ENCODE assay signal across 9 mouse cellular contexts in the genomic region with DNA sequence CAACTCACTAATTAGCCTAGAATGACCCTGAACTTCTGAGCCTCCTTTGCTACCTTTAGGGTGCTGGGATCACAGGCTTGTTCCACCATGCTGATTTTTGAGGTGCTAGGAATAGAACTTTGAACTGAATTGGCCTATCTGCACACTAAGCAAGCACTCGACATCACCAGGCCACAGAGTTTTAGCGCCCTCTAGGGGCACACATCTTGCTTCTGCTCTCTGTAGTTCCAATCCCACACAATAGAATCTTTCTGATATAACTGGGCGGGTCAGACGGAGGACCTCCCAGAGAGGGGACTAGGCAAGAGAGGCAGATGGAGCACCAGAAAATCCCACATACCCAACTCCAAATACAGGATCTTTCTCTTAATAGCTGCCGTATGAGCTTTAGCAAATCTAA. TPM values are rescaled to one million over a fixed set of nuclear protein-coding genes. Genes with fewer than 3 reads are reported as not detected.
A peak's percentile ranks its signal among the peaks of the same experiment; 100 is the strongest.
DNase-seq lines count a peak whose midpoint lies in the region; ATAC-seq and TF ChIP-seq lines count a peak whose summit lies in the region.
"Had no signal": no experiment of that assay in that cellular context is flagged by ENCODE, and none has a peak within 500 bp of the region (broad histone marks: within the 10 kb centered on the region; RNA-seq: fewer than 3 reads in every experiment).

No protein-coding gene starts in this region.

- H3K9ac ChIP-seq in MEL (ENCODE audit: control insufficient read depth, low read depth, low read length, poor library complexity, severe bottlenecking): no peak overlapping the region
- H3K9ac ChIP-seq in embryonic facial prominence, embryonic 11.5 days (replicated peaks; ENCODE audit: low read length): no peak overlapping the region
- H3K9ac ChIP-seq: limb, embryonic 15.5 days had no signal

- no peaks in the 10 kb centered on the region for H3K27me3 ChIP-seq in MEL (ENCODE audit: control insufficient read depth in 1 of 2, insufficient read depth in 2 of 2, low read length in 2 of 2)
- H3K27me3 ChIP-seq in embryonic facial prominence, embryonic 11.5 days (ENCODE audit: control insufficient read depth, insufficient read depth, low read length): no peaks in the 10 kb centered on the region
- H3K27me3 ChIP-seq: limb, embryonic 15.5 days had no signal

- no peaks in the 10 kb centered on the region for H3K79me2 ChIP-seq in MEL (ENCODE audit: control insufficient read depth, insufficient read depth, low read length, poor library complexity)

- no peaks in the 10 kb centered on the region for H3K9me3 ChIP-seq in MEL (replicated peaks; ENCODE audit: insufficient read depth, low read length)
- no peaks in the 10 kb centered on the region for H3K9me3 ChIP-seq in embryonic facial prominence, embryonic 11.5 days (replicated peaks; ENCODE audit: control insufficient read depth, low read length)
- H3K9me3 ChIP-seq: limb, embryonic 15.5 days had no signal

- no peak for ATAC-seq in embryonic facial prominence, embryonic 11.5 days (replicated peaks; ENCODE audit: insufficient number of reproducible peaks, low FRiP score, low TSS enrichment, low read depth)
- no peak for ATAC-seq in activated CD4-positive, CD25-positive, alpha-beta regulatory T cell, adult 4 months

- peak; percentile 78 to 91 (median 89) for TF ChIP-seq CTCF in MEL (IDR thresholded peaks at IDR 0.05 in 2 of 3, conservative IDR thresholded peaks at IDR 0.05 in 1 of 3; ENCODE audit: control insufficient read depth in 1 of 3, insufficient read depth in 1 of 3, low read depth in 2 of 3, low read length in 3 of 3, poor library complexity in 1 of 3, severe bottlenecking in 1 of 3)
- TF ChIP-seq CTCF in layer of hippocampus, adult 2 months (conservative IDR thresholded peaks at IDR 0.05): peak; percentile 96

- no peak for TF ChIP-seq POLR2A in MEL (IDR thresholded peaks at IDR 0.05; ENCODE audit: control insufficient read depth in 1 of 2, insufficient read depth in 1 of 2, low read depth in 1 of 2, low read length in 2 of 2, poor library complexity in 1 of 2)

- DNase-seq in MEL (ENCODE audit: low read depth, low spot score): peak; percentile 87
- peak; percentile 72 for DNase-seq in adrenal gland, postnatal 25 days
- DNase-seq in embryonic facial prominence, embryonic 11.5 days (ENCODE audit: low spot score): peak; percentile 86
- peak; percentile 74 to 83 for DNase-seq in heart, postnatal 14 days
- DNase-seq in layer of hippocampus, adult 2 months (ENCODE audit: low spot score in 2 of 2): peak; percentile 80
- peak; percentile 72 to 79 for DNase-seq in lung, adult 18-20 months
- DNase-seq in retina, postnatal 1 day: peak; percentile 88

- WGBS in embryonic facial prominence, embryonic 11.5 days: 35% methylated on average over 5 of the region's 5 CpGs

- H3K4me1 ChIP-seq in MEL (ENCODE audit: control insufficient read depth in 1 of 2, insufficient read depth in 2 of 2, low read length in 2 of 2): no peaks in the 10 kb centered on the region
- no peaks in the 10 kb centered on the region for H3K4me1 ChIP-seq in embryonic facial prominence, embryonic 11.5 days (ENCODE audit: control insufficient read depth, insufficient read depth, low read length)

- H3K36me3 ChIP-seq in MEL (ENCODE audit: control insufficient read depth in 1 of 2, insufficient read depth in 2 of 2, low read length in 2 of 2): no peaks in the 10 kb centered on the region
- no peaks in the 10 kb centered on the region for H3K36me3 ChIP-seq in embryonic facial prominence, embryonic 11.5 days (replicated peaks; ENCODE audit: control insufficient read depth, insufficient read depth, low read depth, low read length)

- no peak overlapping the region for H3K4me2 ChIP-seq in embryonic facial prominence, embryonic 11.5 days (ENCODE audit: low read depth, low read length)
- H3K4me2 ChIP-seq: limb, embryonic 15.5 days had no signal

- no peak for TF ChIP-seq EP300 in MEL (IDR thresholded peaks at IDR 0.05; ENCODE audit: low read depth in 1 of 2, low read length in 2 of 2)

- peak; percentile 88 for TF ChIP-seq RAD21 in MEL (IDR thresholded peaks at IDR 0.05; ENCODE audit: low read depth, low read length)

- no peak overlapping the region for H3K4me3 ChIP-seq in MEL (ENCODE audit: control insufficient read depth in 1 of 2, insufficient read depth in 1 of 2, low read depth in 2 of 2, low read length in 2 of 2)
- no peak overlapping the region for H3K4me3 ChIP-seq in embryonic facial prominence, embryonic 11.5 days (ENCODE audit: low read depth, low read length)
- H3K4me3 ChIP-seq in layer of hippocampus, adult 2 months: no peak overlapping the region
- H3K4me3 ChIP-seq: limb, embryonic 15.5 days had no signal

- no peak overlapping the region for H3K27ac ChIP-seq in MEL (ENCODE audit: control insufficient read depth, low read depth, low read length)
- no peak overlapping the region for H3K27ac ChIP-seq in embryonic facial prominence, embryonic 11.5 days (replicated peaks; ENCODE audit: low read depth, low read length)
- H3K27ac ChIP-seq in layer of hippocampus, adult 2 months: no peak overlapping the region
- H3K27ac ChIP-seq: limb, embryonic 15.5 days had no signal

- intact Hi-C loops in heart, postnatal 14 days (cut with DNase I): loop anchor here (1.0 to 10.0 kb wide), 3 partner anchors 48 to 274 kb away; no protein-coding TSS in a partner anchor

TF ChIP-seq in MEL, 35 proteins besides CTCF, POLR2A, EP300 and RAD21:
- TF ChIP-seq MAZ (IDR thresholded peaks at IDR 0.05; ENCODE audit: low read depth, low read length): no peak
- TF ChIP-seq ETS1 (IDR thresholded peaks at IDR 0.05; ENCODE audit: low read depth, low read length): no peak
- TF ChIP-seq SMC3 (IDR thresholded peaks at IDR 0.05; ENCODE audit: low read depth, low read length): peak; percentile 79
- no peak for TF ChIP-seq POLR2AphosphoS5 (IDR thresholded peaks at IDR 0.05; ENCODE audit: borderline replicate concordance, low read depth, low read length)
- no peak for TF ChIP-seq SIN3A (IDR thresholded peaks at IDR 0.05; ENCODE audit: low read length)
- TF ChIP-seq USF2 (IDR thresholded peaks at IDR 0.05; ENCODE audit: borderline replicate concordance in 1 of 2, insufficient read depth in 1 of 2, low read depth in 1 of 2, low read length in 2 of 2): no peak
- TF ChIP-seq UBTF (IDR thresholded peaks at IDR 0.05; ENCODE audit: borderline replicate concordance, insufficient read depth, low read depth, low read length): no peak
- no peak for TF ChIP-seq CHD2 (IDR thresholded peaks at IDR 0.05; ENCODE audit: low read length)
- TF ChIP-seq ELF1 (IDR thresholded peaks at IDR 0.05; ENCODE audit: low read depth, low read length): no peak
- TF ChIP-seq ZC3H11A (IDR thresholded peaks at IDR 0.05; ENCODE audit: low read depth, low read length): peak; percentile 50
- TF ChIP-seq MAX (IDR thresholded peaks at IDR 0.05; ENCODE audit: low read length): no peak

RNA-seq across cellular contexts. Expression of a gene that starts 24.3 kb away (rescaled TPM):
- total RNA-seq in MEL (2012; rRNA removed): 3.2 and 3.8 TPM in 2 replicates
- 10 to 100 TPM in 1 of 2 experiments, not detected in 1; 19.8 TPM for polyA plus RNA-seq in MEL (2012; ENCODE audit: insufficient read depth in 1 of 2, insufficient read length in 2 of 2, low read depth in 1 of 2, low replicate concordance in 2 of 2, missing spikeins in 1 of 2)
- 23.9 and 27.4 TPM in 2 replicates for total RNA-seq in adrenal gland, postnatal 25 days (2021)
- polyA plus RNA-seq in embryonic facial prominence, embryonic 11.5 days (2014; fragmentation: Nextera tagmentation; extraction: Ambion mirVana): 158 and 169 TPM in 2 replicates
- 10 to 100 TPM; 33.3 to 34.1 TPM for total RNA-seq in heart, postnatal 14 days (2021)
- 10 to 100 TPM; 30.6 to 38.5 TPM for total RNA-seq in layer of hippocampus, adult 2 months (2021)
- 1 to 10 TPM in 1 of 2 experiments, not detected in 1; 1.4 TPM for polyA plus RNA-seq in activated CD4-positive, CD25-positive, alpha-beta regulatory T cell, adult 4 months (2017; shearing (Covaris generic))

RNA-seq across cellular contexts. Expression of a gene that starts 51.0 kb away (rescaled TPM):
- 19.0 and 23.2 TPM in 2 replicates for total RNA-seq in MEL (2012; rRNA removed)
- 10 to 100 TPM in 1 of 2 experiments, not detected in 1; 38.0 TPM for polyA plus RNA-seq in MEL (2012; ENCODE audit: insufficient read depth in 1 of 2, insufficient read length in 2 of 2, low read depth in 1 of 2, low replicate concordance in 2 of 2, missing spikeins in 1 of 2)
- 16.1 and 19.1 TPM in 2 replicates for total RNA-seq in adrenal gland, postnatal 25 days (2021)
- 7.8 and 8.3 TPM in 2 replicates for polyA plus RNA-seq in embryonic facial prominence, embryonic 11.5 days (2014; fragmentation: Nextera tagmentation; extraction: Ambion mirVana)
- total RNA-seq in heart, postnatal 14 days (2021): 100 to 1,000 TPM; 103 to 109 TPM
- total RNA-seq in layer of hippocampus, adult 2 months (2021): 1 to 10 TPM; 3.7 to 4.9 TPM
- 100 to 1,000 TPM; 110 to 112 TPM for polyA plus RNA-seq in activated CD4-positive, CD25-positive, alpha-beta regulatory T cell, adult 4 months (2017; shearing (Covaris generic))
